Mouse (Mus musculus): ENCODE measurements around the gene Tagap. TPM values are rescaled to one million over a fixed set of nuclear protein-coding genes. Genes with fewer than 3 reads are reported as not detected.
"Not testable (repeated sequence)": the region's sequence is repeated elsewhere in the genome, so short reads cannot be mapped to it uniquely, and the experiment has no call there.

Gene Tagap
- polyA plus RNA-seq, 1 experiment from 2014 or later: 0.09 TPM

DNA sequence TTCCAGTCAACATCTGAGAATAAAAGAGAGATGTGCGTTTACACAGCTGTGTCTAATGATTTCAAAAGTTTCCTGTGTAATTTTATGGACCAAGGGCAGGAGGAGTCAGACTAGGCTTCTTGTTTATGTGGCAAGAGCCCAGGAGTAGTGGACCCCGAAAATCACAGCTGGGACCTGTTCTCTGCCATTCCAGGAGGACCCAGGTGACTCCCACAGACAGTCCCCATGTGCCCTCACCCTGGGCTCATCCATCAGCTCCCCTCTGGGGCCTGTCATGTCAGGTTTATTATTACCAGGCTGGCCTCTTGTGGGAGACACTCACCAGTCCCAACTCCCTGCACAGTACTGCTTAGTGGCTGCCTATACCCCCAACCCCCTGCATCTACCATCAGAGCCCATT lies 6.6 kb upstream of the Tagap start:
- Histone ChIP-seq H3K4me1 (ENCODE audit: control insufficient read depth, insufficient read depth, low read length) (no peaks in the 10 kb centered on the region), H3K36me3 (ENCODE audit: control insufficient read depth, insufficient read depth, low read length) (no peaks in the 10 kb centered on the region), H3K9me3 (replicated peaks; ENCODE audit: control insufficient read depth, low read length) (no peaks in the 10 kb centered on the region), H3K4me2 (no peak overlapping the region), H3K27me3 (ENCODE audit: control insufficient read depth, insufficient read depth, low read length) (peaks cover 8% of the 10 kb centered on the region; the same call in 1 of the 2 replicates), H3K4me3 (ENCODE audit: low read depth, low read length) (no peak overlapping the region), H3K9ac (ENCODE audit: low read depth, low read length) (no peak overlapping the region), H3K27ac (ENCODE audit: low read depth, low read length) (no peak overlapping the region)
- WGBS (ENCODE audit: insufficient replicate concordance): 55% methylated on average over 2 of the region's 2 CpGs
- ATAC-seq (replicated peaks; ENCODE audit: insufficient number of reproducible peaks, low FRiP score, low TSS enrichment): no peak; the same call in 1 of the 2 replicates

- no peak for ATAC-seq (replicated peaks; ENCODE audit: insufficient number of reproducible peaks, low FRiP score, low TSS enrichment)
- H3K4me1 ChIP-seq (ENCODE audit: control insufficient read depth, insufficient read depth, low read length): no peaks in the 10 kb centered on the region
- no peak overlapping the region for H3K4me3 ChIP-seq (ENCODE audit: low read depth, low read length)
- H3K9ac ChIP-seq (ENCODE audit: low read depth, low read length): no peak overlapping the region
- H3K27ac ChIP-seq (ENCODE audit: low read depth, low read length): no peak overlapping the region
- H3K4me2 ChIP-seq: no peak overlapping the region
- 86% methylated on average over 5 of the region's 5 CpGs for WGBS (ENCODE audit: insufficient replicate concordance)
- peaks cover 9% of the 10 kb centered on the region; the same call in 1 of the 2 replicates for H3K27me3 ChIP-seq (ENCODE audit: control insufficient read depth, insufficient read depth, low read length)
- H3K9me3 ChIP-seq (replicated peaks; ENCODE audit: control insufficient read depth, low read length): no peaks in the 10 kb centered on the region
- H3K36me3 ChIP-seq (ENCODE audit: control insufficient read depth, insufficient read depth, low read length): no peaks in the 10 kb centered on the region
Observed at GRCm38 (mm10) chr17:7922564-7922963, 3.2 kb upstream of the Tagap start.

GRCm38 (mm10) chr17:7924185-7924725 lies 1.5 kb upstream of the Tagap start:
- ATAC-seq (replicated peaks; ENCODE audit: insufficient number of reproducible peaks, low FRiP score, low TSS enrichment): no peak
- Histone ChIP-seq H3K4me3 (ENCODE audit: low read depth, low read length) (no peak overlapping the region), H3K9ac (ENCODE audit: low read depth, low read length) (no peak overlapping the region), H3K27me3 (ENCODE audit: control insufficient read depth, insufficient read depth, low read length) (peaks cover 12% of the 10 kb centered on the region), H3K4me1 (ENCODE audit: control insufficient read depth, insufficient read depth, low read length) (no peaks in the 10 kb centered on the region), H3K9me3 (replicated peaks; ENCODE audit: control insufficient read depth, low read length) (no peaks in the 10 kb centered on the region), H3K27ac (ENCODE audit: low read depth, low read length) (no peak overlapping the region), H3K4me2 (no peak overlapping the region), H3K36me3 (ENCODE audit: control insufficient read depth, insufficient read depth, low read length) (no peaks in the 10 kb centered on the region)
- 66% methylated on average over 13 of the region's 13 CpGs for WGBS (ENCODE audit: insufficient replicate concordance)

- H3K9ac ChIP-seq (ENCODE audit: low read depth, low read length): no peak overlapping the region
- H3K4me1 ChIP-seq (ENCODE audit: control insufficient read depth, insufficient read depth, low read length): no peaks in the 10 kb centered on the region
- no peak overlapping the region for H3K27ac ChIP-seq (ENCODE audit: low read depth, low read length)
- WGBS (ENCODE audit: insufficient replicate concordance): 69% methylated on average over 24 of the region's 24 CpGs
- no peaks in the 10 kb centered on the region for H3K36me3 ChIP-seq (ENCODE audit: control insufficient read depth, insufficient read depth, low read length)
- no peaks in the 10 kb centered on the region for H3K9me3 ChIP-seq (replicated peaks; ENCODE audit: control insufficient read depth, low read length)
- H3K27me3 ChIP-seq (ENCODE audit: control insufficient read depth, insufficient read depth, low read length): peaks cover 6% of the 10 kb centered on the region
- H3K4me3 ChIP-seq (ENCODE audit: low read depth, low read length): no peak overlapping the region
- ATAC-seq (replicated peaks; ENCODE audit: insufficient number of reproducible peaks, low FRiP score, low TSS enrichment): no peak
- H3K4me2 ChIP-seq: no peak overlapping the region
Observed at GRCm38 (mm10) chr17:7927582-7928535, 2.1 kb downstream of the Tagap start.

- no peak overlapping the region for H3K27ac ChIP-seq (ENCODE audit: low read depth, low read length)
- 81% methylated on average over 6 of the region's 6 CpGs for WGBS (ENCODE audit: insufficient replicate concordance)
- H3K4me1 ChIP-seq (ENCODE audit: control insufficient read depth, insufficient read depth, low read length): no peaks in the 10 kb centered on the region
- no peaks in the 10 kb centered on the region for H3K9me3 ChIP-seq (replicated peaks; ENCODE audit: control insufficient read depth, low read length)
- H3K9ac ChIP-seq (ENCODE audit: low read depth, low read length): no peak overlapping the region
- H3K4me2 ChIP-seq: no peak overlapping the region
- no peaks in the 10 kb centered on the region for H3K36me3 ChIP-seq (ENCODE audit: control insufficient read depth, insufficient read depth, low read length)
- H3K4me3 ChIP-seq (ENCODE audit: low read depth, low read length): no peak overlapping the region
- ATAC-seq (replicated peaks; ENCODE audit: insufficient number of reproducible peaks, low FRiP score, low TSS enrichment): no peak
- H3K27me3 ChIP-seq (ENCODE audit: control insufficient read depth, insufficient read depth, low read length): peaks cover 6% of the 10 kb centered on the region
Observed at GRCm38 (mm10) chr17:7928662-7929061, 2.9 kb downstream of the Tagap start.

DNA sequence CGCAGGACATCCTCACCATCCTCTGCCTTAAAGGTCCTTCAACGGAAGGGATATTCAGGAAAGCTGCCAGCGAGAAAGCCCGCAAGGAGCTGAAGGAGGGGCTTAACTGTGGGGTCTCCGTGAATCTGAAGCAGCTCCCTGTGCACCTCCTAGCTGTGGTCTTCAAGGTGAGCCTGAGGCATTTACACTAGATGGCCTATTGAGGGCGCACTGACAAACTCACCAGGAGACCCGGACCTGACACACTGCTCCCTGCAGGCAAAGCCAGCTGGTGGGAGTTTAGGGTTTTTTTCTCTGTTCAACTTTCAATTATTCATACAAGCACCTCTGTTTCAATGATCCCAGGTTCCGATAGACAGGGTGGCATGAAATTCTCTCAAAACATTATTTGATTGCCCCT lies 3.5 kb downstream of the Tagap start:
- Histone ChIP-seq H3K9ac (ENCODE audit: low read depth, low read length) (no peak overlapping the region), H3K4me1 (ENCODE audit: control insufficient read depth, insufficient read depth, low read length) (no peaks in the 10 kb centered on the region), H3K4me3 (ENCODE audit: low read depth, low read length) (no peak overlapping the region), H3K36me3 (ENCODE audit: control insufficient read depth, insufficient read depth, low read length) (no peaks in the 10 kb centered on the region), H3K4me2 (no peak overlapping the region), H3K9me3 (replicated peaks; ENCODE audit: control insufficient read depth, low read length) (no peaks in the 10 kb centered on the region), H3K27ac (ENCODE audit: low read depth, low read length) (no peak overlapping the region), H3K27me3 (ENCODE audit: control insufficient read depth, insufficient read depth, low read length) (peaks cover 6% of the 10 kb centered on the region)
- 30% methylated on average over 8 of the region's 8 CpGs for WGBS (ENCODE audit: insufficient replicate concordance)
- ATAC-seq (replicated peaks; ENCODE audit: insufficient number of reproducible peaks, low FRiP score, low TSS enrichment): no peak

DNA sequence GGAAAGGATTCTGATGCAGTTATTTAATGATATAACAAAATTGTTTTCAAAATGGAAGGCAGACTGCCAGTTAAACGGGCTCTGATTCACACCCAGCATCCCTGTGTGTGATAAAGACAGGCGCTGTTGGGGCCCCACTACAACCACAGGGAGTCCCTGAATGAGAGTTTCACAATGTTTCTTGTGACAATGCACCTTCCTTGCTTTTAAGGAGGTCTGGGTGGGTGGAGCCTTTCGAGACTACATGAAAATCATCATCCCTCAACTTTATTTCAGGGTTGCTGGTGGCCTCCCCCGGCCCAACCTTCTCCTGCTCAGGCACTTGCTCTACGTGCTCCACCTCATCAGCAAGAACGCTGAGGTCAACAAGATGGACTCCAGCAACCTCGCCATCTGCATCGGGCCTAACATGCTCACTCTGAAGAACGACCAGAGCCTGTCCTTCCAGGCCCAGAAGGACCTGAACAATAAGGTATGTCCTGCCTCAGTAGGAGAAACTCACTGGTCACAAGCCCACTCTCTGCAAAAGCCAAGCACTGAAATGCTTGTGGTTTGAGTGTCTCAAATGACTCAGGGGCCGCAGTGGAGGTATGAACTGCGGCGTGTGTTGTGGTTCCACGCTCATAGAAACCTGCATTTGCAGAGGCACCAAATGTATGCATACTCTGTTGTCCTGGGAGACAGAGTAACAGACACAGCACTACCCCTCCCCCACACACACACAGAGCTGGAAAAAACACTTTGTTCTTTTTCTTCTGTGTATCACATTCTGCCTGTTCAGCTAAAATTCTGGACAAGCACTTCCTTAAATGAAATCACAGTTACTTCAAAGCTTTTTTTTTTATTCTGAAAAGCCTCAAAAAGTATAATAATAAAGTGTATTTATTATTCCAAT lies 5.5 kb downstream of the Tagap start:
- Histone ChIP-seq H3K9ac (ENCODE audit: low read depth, low read length) (no peak overlapping the region), H3K4me3 (ENCODE audit: low read depth, low read length) (no peak overlapping the region), H3K9me3 (replicated peaks; ENCODE audit: control insufficient read depth, low read length) (no peaks in the 10 kb centered on the region), H3K4me2 (no peak overlapping the region), H3K27me3 (ENCODE audit: control insufficient read depth, insufficient read depth, low read length) (peaks cover 6% of the 10 kb centered on the region), H3K36me3 (ENCODE audit: control insufficient read depth, insufficient read depth, low read length) (no peaks in the 10 kb centered on the region), H3K27ac (ENCODE audit: low read depth, low read length) (no peak overlapping the region), H3K4me1 (ENCODE audit: control insufficient read depth, insufficient read depth, low read length) (no peaks in the 10 kb centered on the region)
- ATAC-seq (replicated peaks; ENCODE audit: insufficient number of reproducible peaks, low FRiP score, low TSS enrichment): no peak
- WGBS (ENCODE audit: insufficient replicate concordance): 80% methylated on average over 13 of the region's 13 CpGs

GRCm38 (mm10) chr17:7932121-7932520 lies 6.3 kb downstream of the Tagap start:
- not testable (repeated sequence) for H3K27ac ChIP-seq (ENCODE audit: low read depth, low read length); H3K27me3 ChIP-seq (ENCODE audit: control insufficient read depth, insufficient read depth, low read length); ATAC-seq (replicated peaks; ENCODE audit: insufficient number of reproducible peaks, low FRiP score, low TSS enrichment); H3K9ac ChIP-seq (ENCODE audit: low read depth, low read length); H3K4me2 ChIP-seq; H3K4me1 ChIP-seq (ENCODE audit: control insufficient read depth, insufficient read depth, low read length); H3K4me3 ChIP-seq (ENCODE audit: low read depth, low read length); H3K9me3 ChIP-seq (replicated peaks; ENCODE audit: control insufficient read depth, low read length); H3K36me3 ChIP-seq (ENCODE audit: control insufficient read depth, insufficient read depth, low read length)
- 84% methylated on average over 6 of the region's 8 CpGs for WGBS (ENCODE audit: insufficient replicate concordance)
